Mouse (Mus musculus): ENCODE data around the gene Gm21704. TPM values are rescaled to one million over a fixed set of nuclear protein-coding genes. Genes with fewer than 3 reads are reported as not detected.

The Gm21704 gene
- not detected in 2 replicates for polyA plus RNA-seq (2012; rRNA removed)

GRCm38 (mm10) chrY:3410067-3410466, at the start of gene Gm21704, which contains the start of gene Gm21708:
Gene Gm21704 (minus strand): TSS chrY:3410167.
Gene Gm21708 (minus strand): TSS chrY:3410167.

GRCm38 (mm10) chrY:3345229-3345628, 64.7 kb downstream of the Gm21704 start, which contains the start of gene Gm21693:
Gene Gm21693 (minus strand): TSS chrY:3345329.

Other genes starting within 250 kb of the Gm21704 start
- not detected in 2 replicates for gene Gm21677, start 103.7 kb downstream of the Gm21704 start, polyA plus RNA-seq (2012; rRNA removed)
- gene Gm21693, start 64.8 kb downstream of the Gm21704 start, polyA plus RNA-seq (2012; rRNA removed) = not detected in 2 replicates
- gene Gm21708, start within 50 bp of the Gm21704 start, polyA plus RNA-seq (2012; rRNA removed) = not detected in 2 replicates

Data from stomach, adult 2 months (tissue).